Mouse (Mus musculus) cortical plate, adult 2 months (tissue): ENCODE data around the gene St3gal6.

Source experiments
- CTCF ChIP-seq: fragments of 200-500 bp; IDR thresholded peaks from 2 replicates; pipeline ENCODE4 v1.5.1; 2011; ENCODE audit warnings: mild to moderate bottlenecking, control low read depth, low read length; ENCODE audit not compliant: insufficient read depth; ENCODE audit errors: extremely low read depth
- POLR2A ChIP-seq: fragments of 200-500 bp; IDR thresholded peaks from 2 replicates; pipeline ENCODE4 v1.6.1; 2011; ENCODE audit warnings: mild to moderate bottlenecking, low read length, control low read depth; ENCODE audit not compliant: insufficient read depth; ENCODE audit errors: extremely low read depth

- no peak for TF ChIP-seq POLR2A
- TF ChIP-seq CTCF: no peak
Observed at GRCm38 (mm10) chr16:58499650-58500049, 24.4 kb downstream of the St3gal6 start.
